Mouse (Mus musculus): ENCODE results near the gene Isg20l2.

DNA sequence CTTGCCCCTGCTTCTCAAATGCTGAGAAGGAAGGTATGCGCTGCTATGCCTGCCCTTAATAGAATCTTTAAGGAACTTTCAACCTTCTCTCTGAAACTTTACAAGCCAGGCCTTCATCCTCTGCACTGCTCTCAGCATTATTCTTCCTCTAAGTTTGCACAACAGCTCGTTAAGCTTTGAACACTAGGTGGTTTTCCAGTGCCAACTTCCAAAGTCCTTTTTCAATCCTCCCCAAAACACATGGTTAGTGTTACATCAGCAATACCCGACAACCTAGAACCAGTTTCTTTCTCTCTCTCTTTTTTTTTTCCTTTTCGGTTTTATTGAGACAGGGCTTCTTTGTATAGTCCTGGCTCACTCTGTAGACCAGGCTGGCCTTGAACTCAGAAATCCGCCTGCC lies 3.9 kb downstream of the Isg20l2 start:
- TF ChIP-seq CTCF (IDR thresholded peaks at IDR 0.05; ENCODE audit: low read depth, low read length) (no peak), GATA1 (IDR thresholded peaks at IDR 0.05; ENCODE audit: borderline replicate concordance, low read length) (no peak), TAL1 (conservative IDR thresholded peaks at IDR 0.05; ENCODE audit: low read depth, low read length) (no peak), GATA2 (IDR thresholded peaks at IDR 0.05; ENCODE audit: borderline replicate concordance, low read depth, low read length) (no peak)

Measured in G1E (cell line).